Mouse (Mus musculus) ovary, adult 18-20 months (tissue): Measurements from ENCODE around the gene Slc22a2.
A peak's percentile ranks its signal among the peaks of the same experiment; 100 is the strongest.
"Not testable (repeated sequence)": the region's sequence is repeated elsewhere in the genome, so short reads cannot be mapped to it uniquely, and the experiment has no call there.

Experiments
- DNase-seq: peaks from one replicate; pipeline ENCODE4 v3.0.0; 2022; ENCODE audit warnings: low spot score, mixed read lengths

Gene Slc22a2

DNA sequence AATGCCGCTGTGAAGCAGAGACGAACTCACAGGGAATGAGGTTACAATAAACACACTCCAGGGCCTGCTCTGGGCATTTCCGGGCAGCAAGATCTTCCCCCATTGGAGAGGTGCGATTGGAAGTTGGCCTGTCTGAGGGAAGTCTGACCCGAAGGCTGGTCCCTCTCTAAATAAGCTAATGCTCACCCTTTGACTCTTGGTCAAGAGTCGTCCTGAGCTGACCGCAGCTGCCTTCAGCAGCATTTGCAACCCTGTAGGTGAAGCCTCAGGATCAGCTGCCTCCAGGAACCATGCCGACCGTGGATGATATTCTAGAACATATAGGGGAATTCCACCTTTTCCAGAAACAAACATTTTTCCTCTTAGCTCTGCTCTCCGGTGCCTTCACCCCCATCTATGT is at the start of gene Slc22a2:
Gene Slc22a2 (plus strand): TSS at position 142 of the 400 bp plus-strand sequence.
- no peak for DNase-seq

DNA sequence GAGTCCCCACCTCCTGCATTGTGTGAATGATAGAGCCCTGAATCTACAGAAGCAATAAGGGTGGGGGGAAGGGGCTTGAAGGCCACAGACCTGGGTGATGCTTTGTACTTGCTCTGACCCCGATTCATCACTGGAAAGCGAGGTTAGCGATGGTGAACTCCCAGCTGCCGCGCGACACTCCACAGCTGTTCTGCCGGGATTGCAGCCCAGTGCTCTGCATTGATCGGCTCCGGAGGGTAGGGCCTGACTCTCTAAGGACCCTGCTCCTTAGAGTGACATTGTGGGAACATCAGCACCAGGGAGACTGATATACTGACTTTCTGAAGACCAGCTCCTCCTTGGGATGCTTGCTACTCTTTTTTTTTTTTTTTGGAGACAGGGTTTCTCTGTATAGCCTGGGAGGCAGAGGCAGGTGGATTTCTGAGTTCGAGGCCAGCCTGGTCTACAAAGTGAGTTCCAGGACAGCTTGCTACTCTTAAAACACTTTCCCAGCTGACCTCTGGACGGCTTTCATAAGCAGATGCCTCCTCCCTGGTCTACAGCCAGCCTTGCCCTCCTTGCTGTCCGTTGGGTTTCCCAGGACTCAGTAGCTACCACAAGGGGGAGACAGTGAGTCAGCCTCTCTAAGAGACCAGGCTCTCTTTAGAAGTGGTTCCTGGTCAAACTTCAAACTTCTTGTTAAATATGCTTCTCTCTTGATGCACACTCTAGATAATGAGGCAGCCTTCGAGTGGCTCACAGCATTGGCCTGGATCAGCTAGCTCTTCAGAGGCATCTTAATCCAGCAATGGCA is 49.4 kb upstream of the Slc22a2 start:
- DNase-seq = peak; percentile 50

DNA sequence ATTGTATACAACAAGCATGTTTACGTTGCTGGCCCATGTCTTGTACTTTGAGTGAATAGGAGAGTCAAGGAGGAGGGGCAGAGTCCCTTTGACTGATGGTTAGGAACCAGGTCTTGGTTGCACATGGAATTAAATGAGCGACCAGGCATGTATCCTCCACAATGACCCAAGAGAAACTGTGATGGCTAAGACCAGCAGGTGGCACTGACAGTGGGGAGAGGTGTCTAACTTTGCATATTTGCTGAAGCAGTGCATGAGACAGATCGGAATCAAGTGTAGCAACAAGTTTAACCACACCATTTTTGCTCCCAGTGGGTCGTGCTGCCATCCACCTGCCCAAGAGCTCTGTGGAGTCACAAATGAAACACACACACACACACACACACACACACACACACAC is 21.7 kb upstream of the Slc22a2 start:
- DNase-seq = no peak

GRCm38 (mm10) chr17:12564481-12565000 is 19.4 kb upstream of the Slc22a2 start:
- DNase-seq = not testable (repeated sequence)

- no peak for DNase-seq
Observed at GRCm38 (mm10) chr17:12565443-12565842, 18.5 kb upstream of the Slc22a2 start.

DNA sequence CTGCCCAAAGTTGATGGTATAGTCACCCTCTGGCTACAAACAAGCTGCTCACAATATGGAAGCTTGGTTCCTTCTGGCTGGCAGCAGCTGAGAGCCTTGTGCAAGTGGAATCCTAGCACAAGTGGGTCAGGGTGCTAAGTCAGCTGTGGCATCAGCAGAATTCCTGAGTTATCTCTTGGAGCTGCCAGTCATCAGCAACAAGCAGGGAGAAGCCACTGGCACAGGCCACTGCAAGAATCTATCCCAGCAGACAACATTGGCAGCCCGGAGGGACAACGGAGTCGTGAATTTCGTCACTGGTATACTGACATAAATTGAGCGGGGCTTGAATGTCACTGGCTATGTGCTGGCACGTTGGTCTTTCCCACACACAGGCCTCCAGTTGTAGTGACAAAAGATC is 12.6 kb upstream of the Slc22a2 start:
- DNase-seq = peak; percentile 22

DNA sequence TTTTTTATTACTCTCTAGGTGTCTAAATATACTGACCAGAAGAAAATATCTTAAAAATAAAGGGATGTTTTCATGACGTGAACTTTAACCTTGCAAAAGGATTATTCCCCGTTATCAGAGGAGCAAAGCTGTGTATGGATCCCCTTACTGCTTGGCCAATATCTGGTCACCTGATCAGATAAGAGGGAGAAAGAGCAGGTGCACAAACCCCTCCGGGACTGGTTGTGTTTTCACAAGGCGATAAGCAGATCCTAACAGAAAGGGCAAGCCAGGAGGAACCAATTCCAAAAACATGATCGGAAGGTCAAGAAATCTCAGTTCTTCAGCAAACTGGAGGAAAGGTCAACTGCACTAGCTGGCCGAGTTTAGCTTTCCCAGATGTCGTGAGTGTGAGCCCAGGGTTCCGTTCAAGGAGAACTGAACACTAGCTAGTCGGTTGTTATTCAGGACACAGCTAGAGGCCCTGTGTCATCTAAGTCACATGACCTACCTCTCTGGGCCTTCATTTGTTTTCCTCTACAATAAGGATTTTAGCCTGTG is 11.9 kb upstream of the Slc22a2 start:
- DNase-seq = peak; percentile 24

- no peak for DNase-seq
Observed at GRCm38 (mm10) chr17:12575391-12575790, 8.5 kb upstream of the Slc22a2 start.

GRCm38 (mm10) chr17:12577096-12577495 is 6.8 kb upstream of the Slc22a2 start:
- no peak for DNase-seq

- DNase-seq = no peak
Observed at GRCm38 (mm10) chr17:12585366-12585765, 1.4 kb downstream of the Slc22a2 start.

DNA sequence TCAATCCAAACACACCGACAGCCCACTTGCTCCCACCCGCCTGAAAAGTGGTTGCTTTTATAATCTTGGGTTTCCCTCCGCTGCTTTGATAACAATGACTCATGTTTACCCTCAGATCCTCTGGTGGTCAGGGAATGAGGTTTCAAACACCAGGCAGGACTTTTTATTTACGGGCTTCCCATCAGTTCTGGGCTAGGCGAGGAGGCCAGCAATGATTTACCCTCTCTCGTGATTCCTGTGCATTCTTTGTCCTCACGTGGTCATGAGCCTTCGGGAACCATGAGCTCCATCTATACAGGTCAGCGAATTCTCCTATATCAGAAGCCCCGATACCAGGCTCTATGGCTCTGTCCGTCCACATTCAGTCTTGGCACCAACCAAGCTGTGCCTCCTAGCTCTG is 3.0 kb downstream of the Slc22a2 start:
- DNase-seq = no peak

DNA sequence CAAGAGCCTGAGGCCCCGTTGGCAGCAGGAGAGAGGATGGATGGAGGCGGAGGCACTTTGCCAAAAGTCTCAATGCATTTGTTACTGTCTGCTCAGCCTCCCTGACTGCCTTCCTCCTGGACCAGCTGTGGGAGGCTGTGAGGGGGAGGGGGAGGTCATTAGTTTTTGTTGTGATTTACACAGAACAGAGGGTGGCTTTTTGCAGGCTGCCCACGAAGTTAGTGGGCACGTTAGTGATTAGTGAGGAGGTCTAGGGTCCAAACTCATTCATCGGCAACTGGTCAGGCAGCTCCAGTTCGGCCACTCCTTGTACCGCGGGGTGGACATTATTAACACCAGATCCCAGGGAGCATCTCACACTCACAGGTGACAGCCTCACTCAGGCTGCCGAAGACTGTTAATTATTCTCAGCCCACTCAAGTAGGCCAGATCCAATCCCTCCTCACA is 4.9 kb downstream of the Slc22a2 start:
- DNase-seq = no peak

DNA sequence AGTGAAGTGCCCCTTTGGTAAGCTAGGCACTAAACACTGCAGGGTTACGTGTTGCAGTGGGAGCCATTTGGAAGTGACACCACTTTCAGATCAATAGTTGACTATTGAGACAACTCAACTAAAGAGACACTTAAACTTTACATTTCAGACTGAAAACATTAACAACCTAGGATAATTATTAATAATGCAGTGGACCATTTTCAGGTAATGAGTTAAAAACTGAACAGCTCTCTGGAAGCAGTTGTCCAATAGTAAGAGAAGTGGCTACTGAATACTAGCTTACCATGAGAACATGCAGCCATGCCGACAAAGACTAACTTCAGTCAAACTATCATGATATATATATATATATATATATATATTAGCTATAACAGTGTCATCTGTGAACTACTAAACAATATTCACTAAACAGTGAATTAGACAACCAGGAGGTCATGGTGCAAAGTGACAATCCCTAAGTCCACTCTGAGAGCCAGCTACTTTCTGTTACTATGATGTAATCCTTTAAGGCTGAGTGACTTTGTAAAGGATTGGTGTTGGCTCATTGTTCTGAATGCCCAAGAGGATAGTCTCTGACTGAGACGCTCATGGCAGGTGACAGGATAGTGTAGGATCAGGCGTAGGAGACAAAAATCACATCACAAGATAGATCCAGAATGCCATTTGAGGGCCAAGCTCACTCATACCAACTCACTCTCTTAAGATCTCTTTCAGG is 7.1 kb downstream of the Slc22a2 start:
- no peak for DNase-seq

- no peak for DNase-seq
Observed at GRCm38 (mm10) chr17:12595846-12596515, 12.0 kb downstream of the Slc22a2 start.

- DNase-seq = no peak
Observed at GRCm38 (mm10) chr17:12606634-12607033, 22.7 kb downstream of the Slc22a2 start.

DNA sequence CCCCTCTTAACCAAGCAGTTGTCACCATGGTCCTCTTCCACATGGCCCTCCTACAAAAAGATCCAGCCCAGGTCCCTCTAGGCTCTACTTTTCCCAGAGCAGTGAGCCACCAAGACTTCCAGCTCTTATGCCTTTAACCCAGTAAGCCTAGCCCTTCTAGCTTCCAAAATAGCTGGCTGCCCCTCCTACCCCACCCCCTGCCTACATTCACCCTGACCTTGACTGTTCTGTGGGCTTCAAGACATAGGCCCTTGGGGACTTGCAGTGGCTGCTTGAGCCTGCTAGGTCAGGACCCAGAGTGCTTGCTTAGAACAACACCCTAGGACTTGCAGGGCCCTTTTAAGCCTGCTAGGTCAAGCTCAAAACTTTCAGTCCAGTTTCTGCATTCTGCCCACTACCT is 23.3 kb downstream of the Slc22a2 start:
- DNase-seq = no peak

GRCm38 (mm10) chr17:12614511-12615385 is 30.8 kb downstream of the Slc22a2 start:
- no peak for DNase-seq

GRCm38 (mm10) chr17:12615429-12615828 is 31.5 kb downstream of the Slc22a2 start:
- DNase-seq = no peak

- no peak for DNase-seq
Observed at GRCm38 (mm10) chr17:12619641-12620040, 35.7 kb downstream of the Slc22a2 start.

DNA sequence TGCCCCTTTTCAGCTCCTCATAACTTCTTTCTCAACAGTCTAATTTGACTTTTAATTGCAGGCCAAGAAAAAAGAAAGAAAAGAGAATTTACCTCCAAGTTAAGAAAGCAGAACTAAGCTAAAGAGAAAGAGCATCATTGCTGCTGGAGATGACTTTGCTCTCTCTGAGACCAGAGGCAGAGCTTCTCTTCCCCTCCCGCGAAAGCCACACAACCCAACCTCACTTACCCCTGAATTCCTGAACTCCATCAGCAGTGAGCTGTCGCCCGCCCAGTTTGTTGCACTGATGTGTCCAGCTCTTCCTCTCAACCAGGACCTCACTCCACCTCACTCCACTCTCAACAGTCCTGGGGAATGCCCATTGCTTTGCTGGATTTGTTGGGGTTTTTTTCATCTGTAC is 44.1 kb downstream of the Slc22a2 start:
- no peak for DNase-seq
